Mouse (Mus musculus): ENCODE measurements around the gene Lrp1.

Lrp1 gene

GRCm38 (mm10) chr10:127511634-127512306 is 109.2 kb downstream of the Lrp1 start:
- in situ Hi-C loops (cut with MboI; ENCODE audit: low sequenced_read_pairs), result no loop called here

DNA sequence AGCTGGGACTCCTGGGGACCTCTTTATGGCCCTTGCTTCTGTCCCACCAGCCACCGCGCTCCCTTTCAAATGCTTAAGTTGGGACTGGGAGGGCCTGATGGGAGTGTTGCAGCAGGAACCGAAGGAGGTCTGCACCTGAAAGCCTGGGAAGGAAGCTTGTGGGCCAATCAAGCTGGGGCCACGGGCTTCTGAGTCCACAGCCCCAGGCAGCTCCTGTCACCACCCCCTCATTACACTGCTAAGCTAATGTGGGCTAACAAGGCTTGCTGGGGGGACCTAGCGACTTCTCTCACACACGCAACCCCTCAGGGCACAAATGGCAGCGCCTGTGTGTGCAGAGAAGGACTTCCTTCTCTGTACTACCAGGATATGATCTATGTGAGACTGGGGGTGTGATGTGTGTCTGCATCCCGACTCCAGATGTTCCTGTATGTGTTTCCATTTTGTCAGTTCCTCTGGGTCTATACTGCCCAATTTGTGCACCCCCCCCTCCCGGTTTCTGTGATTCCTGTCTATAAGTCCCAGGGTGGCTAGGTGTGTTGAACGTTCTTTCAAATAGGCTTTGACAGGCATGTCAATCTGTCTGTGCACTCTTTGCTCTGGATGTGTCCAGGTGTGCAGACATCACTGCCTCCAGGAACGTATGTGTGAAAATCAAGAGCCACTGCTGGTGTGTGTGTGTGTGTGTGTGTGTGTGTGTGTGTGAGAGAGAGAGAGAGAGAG is 109.9 kb downstream of the Lrp1 start:
- in situ Hi-C loops (cut with MboI; ENCODE audit: low sequenced_read_pairs), result no loop called here

- in situ Hi-C loops (cut with MboI; ENCODE audit: low sequenced_read_pairs), result loop anchor here (5.0 kb wide), 1 partner anchor 32 kb away; no protein-coding TSS in a partner anchor
Measured at GRCm38 (mm10) chr10:127509837-127510701, 110.9 kb downstream of the Lrp1 start.

DNA sequence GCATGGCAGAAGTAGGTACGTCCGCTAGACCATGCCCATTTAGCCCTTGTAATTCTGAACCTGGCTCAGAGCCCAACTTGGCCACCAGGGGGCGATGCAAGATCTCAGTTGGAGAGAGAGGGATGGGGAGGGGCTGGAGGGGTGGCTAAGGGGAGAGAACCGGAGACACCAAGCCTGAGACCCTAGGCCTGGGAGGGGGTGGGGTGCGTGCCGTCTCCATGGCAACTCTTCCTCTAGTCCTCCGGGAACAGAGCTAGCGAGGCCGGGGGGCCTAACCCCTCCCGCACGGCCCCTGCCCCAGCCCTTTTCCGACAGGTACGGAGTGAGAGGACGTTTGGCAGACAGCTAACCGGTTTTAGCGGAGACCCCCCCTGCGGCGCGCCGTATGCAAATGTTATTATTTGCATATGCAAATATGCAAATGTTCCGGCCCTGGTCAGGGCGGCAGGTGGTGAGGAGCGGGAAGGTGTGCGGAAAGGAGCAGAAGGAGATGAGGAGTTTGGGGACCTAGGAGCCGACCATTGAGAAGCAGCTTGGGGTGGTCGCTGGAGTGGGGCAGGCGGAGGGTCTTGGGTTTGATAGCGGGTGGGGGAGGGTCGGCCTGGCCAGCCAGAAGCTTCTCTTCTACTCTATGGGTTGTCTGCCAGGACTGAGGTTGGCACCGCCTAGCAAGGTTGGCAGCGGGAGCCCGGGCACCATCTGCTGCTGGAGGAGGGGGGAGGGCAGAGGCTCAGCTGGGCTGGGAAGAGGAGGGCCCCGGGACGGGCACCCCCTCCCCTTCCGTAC is 111.7 kb downstream of the Lrp1 start:
- in situ Hi-C loops (cut with MboI; ENCODE audit: low sequenced_read_pairs), result loop anchor here (5.0 kb wide), 1 partner anchor 33 kb away; no protein-coding TSS in a partner anchor

- in situ Hi-C loops (cut with MboI; ENCODE audit: low sequenced_read_pairs), result loop anchor here (5.0 kb wide), 1 partner anchor 34 kb away; no protein-coding TSS in a partner anchor
Measured at GRCm38 (mm10) chr10:127508239-127508638, 112.7 kb downstream of the Lrp1 start.

DNA sequence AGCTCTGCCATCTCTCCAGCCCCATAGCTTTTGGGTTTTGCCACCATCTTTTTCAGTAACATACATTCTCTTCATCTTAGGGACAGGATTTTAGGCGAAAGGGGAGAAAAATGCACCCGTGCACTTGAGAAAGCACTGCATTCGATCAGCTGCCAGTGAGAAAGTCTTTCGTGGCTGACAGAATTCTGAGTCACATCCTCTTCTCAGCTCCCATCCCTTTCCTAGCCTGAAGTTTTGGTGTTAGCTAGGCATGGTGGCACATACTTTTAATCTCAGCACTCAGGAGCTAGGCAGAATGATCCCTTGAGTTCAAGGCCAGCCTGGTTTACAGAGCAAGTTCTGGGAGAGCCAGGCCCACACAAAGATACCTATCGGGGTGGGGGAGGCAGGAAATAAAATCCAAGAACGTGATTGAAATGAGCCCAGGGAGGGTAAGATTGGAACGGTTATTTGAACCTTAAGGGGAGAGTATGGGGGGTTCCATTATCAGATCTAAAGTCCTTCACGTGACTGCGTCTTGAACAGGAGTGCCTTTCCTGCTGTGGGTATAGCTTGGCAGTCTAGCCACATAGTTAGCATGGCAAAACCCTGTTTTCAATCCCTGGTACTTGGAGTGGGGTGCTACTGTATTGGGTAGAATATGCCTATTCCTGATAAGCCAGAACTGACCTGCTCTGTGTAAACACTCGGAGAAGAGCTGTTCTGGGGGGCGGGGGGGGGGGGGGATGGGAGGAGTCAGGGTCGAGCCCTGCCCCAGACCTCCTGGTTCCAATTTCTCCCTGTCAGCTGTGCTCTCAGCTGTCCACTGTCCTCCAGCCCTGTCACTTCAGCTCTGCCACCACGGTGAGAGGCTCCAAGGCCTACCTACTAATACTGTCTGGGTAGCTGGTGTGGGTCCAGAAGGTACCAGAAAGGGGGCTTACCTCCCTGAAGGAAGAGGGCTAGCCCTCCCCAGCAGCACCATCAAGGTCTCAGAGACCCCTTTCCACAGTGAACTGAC is 119.8 kb downstream of the Lrp1 start, which contains the start of gene Stac3:
Gene Stac3, plus strand, starts transcription at position 793 of the 1,000 bp plus-strand sequence.
- in situ Hi-C loops (cut with MboI; ENCODE audit: low sequenced_read_pairs), result no loop called here

DNA sequence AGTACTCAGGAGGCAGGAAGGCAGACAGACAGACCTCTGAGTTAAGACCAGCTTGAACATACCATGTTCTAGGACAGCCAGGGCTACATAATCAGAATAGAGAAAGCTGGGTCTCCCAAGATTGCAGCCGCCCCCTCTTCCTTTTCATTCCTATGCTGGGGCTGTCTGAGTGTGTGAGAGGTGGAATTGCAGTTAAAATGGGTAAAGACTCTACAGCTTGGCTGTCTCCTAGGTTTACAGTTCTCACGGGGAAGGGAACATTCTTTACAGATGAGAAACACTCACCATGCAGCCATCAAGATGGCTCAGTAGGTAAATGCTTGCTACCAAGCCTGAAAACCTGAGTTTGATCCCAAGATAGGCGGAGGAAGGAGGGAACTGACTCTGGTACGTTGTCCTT is 120.9 kb downstream of the Lrp1 start:
- in situ Hi-C loops (cut with MboI; ENCODE audit: low sequenced_read_pairs), result no loop called here

GRCm38 (mm10) chr10:127499516-127499915 is 121.4 kb downstream of the Lrp1 start:
- in situ Hi-C loops (cut with MboI; ENCODE audit: low sequenced_read_pairs), result no loop called here

- in situ Hi-C loops (cut with MboI; ENCODE audit: low sequenced_read_pairs), result no loop called here
Measured at GRCm38 (mm10) chr10:127496156-127496555, 124.8 kb downstream of the Lrp1 start.

- in situ Hi-C loops (cut with MboI; ENCODE audit: low sequenced_read_pairs), result no loop called here
Measured at GRCm38 (mm10) chr10:127492118-127492517, 128.8 kb downstream of the Lrp1 start.

DNA sequence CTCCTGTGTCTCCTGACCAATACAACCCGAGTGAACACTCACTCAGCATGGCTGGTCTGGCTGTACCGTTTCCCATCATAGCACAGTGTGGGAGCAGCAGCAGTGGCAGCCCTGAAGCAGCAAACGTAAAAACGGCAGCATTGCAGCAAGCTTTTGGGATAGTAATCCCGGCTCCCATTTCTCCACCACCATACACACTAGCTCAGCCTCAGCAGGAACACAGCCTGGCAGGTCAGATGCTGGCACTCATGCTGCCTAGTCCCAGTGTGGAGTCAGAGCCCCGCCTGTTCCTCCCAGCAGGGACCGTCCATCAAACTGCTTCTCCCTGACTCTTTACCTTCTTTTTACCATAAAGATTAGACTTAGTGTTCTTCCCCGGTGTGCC is 129.8 kb downstream of the Lrp1 start:
- in situ Hi-C loops (cut with MboI; ENCODE audit: low sequenced_read_pairs), result no loop called here

GRCm38 (mm10) chr10:127490160-127491127 is 130.5 kb downstream of the Lrp1 start:
- in situ Hi-C loops (cut with MboI; ENCODE audit: low sequenced_read_pairs), result no loop called here

DNA sequence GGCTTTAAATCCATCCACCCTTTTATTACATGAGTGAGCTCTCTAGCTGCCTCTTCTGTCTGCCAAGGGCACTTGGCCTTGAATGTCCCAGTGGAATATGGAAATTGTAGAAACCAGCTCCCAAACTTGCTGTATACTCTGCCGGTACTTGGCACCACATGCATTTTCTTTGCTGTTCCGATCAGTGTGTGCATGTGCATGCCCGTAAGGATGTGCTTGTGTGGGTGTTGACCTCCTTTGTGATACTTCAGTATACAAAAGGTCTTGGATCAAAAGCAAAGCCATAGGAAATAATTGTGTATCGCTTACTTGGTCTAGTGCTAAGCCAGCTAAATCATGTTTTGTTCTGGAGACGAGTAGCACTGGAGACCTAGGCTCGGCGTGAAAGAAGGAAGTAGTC is 132.1 kb downstream of the Lrp1 start:
- in situ Hi-C loops (cut with MboI; ENCODE audit: low sequenced_read_pairs), result no loop called here

All from CH12F3 (cell line).